Mouse (Mus musculus): Measurements from ENCODE around the gene Gphn.

The Gphn gene

DNA sequence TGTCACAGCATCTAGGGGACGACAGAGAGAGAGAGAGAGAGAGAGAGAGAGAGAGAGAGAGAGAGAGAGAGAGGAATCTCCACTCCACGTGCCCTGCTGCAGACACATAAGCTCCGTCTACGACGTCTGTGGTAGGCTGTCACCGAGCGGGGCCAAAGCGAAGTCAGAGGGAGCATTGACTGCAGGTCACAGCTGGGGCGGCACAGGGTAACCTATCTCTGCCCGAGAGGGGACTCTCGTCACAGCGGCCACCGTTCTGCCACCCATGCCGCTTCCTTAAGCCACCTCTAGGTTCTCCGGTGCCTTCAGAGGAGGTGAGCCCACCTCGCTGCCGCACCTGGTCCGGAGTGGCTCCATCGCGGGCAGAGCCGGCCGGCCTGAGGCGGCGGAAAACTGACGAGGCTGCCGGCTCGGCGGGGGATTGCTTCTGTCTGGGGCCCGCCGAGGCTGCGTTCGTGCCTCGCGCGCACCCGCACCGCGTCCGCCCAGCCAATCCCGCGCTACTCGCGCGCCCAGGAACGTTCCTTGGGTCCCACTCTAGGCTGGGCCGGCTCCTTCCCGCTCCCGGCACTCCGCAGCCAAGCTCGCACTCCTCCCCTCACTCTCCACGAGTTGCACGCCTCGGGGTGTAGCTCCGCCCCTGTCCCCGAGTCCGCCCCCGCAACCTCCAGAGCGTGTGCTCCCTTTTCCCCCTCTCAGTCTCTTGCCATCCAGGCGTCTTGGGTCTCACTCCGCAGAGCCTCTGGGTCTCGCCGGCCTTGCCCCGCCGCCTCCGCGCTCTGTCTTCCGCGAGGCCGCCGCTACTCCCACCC lies at the start of gene Gphn:
TSS of gene Gphn (plus strand) at position 673 of the 812 bp plus-strand sequence.
- peak; percentile 48 for DNase-seq (ENCODE audit: low spot score)

DNA sequence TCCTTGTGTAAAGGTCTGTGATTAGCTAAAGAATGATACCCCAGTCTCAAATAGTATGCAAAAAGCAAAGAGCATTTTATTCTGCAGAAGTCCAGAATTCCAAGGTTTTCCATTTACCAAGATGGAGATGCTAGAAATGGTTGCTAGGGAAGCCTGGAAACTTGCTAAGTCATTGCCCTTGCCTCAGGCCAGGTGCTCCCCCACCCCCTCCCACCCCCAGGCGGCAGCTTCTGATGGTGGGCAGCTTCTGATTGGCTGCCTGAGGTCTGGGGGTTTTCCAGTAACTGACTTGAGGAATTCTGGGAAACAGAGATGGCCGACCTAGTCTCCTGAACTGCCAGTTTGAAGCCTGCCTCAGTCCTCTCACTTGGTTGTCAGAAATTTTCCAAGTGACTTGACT lies 44.7 kb upstream of the Gphn start:
- DNase-seq (ENCODE audit: low spot score), result no peak

DNA sequence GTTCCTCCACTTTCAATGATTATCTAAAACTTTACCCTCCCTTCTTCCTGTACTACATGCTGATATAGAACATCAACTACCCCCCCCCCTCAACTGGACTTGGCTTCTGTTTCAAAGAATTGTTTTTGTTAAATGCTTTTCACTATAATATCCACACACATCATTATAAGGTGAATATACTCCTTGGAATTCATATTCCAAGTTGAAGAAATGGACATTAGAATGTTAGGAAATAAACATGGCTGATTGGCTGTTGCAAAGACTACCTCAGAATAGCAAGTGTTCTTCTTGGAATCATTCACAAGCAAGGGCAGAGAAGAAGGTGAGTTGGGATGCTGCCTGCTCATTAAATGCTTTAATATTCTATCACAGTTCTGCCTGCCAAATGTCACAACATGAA lies 32.2 kb upstream of the Gphn start, which contains the start of gene Gm6657:
TSS of gene Gm6657 (plus strand) at position 301 of the 400 bp plus-strand sequence.
- no peak for DNase-seq (ENCODE audit: low spot score)

DNA sequence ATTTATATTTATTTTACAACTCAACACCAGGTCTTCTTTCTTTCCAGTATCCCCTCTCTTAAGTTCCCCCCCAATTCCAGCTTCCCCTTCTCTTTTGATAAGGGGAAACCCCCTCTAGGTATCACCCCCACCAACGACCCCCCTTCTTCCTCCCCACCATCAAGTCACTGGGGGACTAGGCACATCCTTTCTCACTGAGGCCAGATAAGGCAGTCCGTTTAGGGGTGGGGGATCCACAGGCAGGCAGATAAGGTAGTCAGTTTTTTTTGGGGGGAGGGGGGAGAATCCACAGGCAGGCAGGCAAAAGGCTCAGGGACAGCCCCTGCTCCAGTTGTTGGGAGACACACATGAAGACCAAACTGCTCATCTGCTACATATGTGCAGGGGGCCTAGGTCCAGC lies 30.8 kb upstream of the Gphn start:
- no peak for DNase-seq (ENCODE audit: low spot score)

DNA sequence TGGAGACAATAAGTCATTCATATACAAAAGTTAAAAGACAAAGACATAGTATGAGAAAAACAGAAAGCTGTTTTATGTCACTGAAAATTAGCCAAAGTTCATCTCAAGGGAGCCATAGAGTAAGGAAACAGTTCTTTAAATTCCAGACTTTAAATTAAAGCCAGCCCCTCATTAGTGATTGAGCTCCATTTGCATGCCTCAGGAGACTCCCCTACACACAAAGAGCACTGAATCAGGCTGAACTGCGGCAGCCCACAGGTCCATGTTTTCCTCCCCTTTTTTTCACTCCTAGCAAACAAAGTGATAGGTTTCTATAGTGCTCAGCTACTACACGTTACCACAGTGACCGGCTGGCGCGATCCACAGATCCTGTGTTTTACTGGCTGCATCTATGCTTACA lies 22.5 kb upstream of the Gphn start:
- no peak for DNase-seq (ENCODE audit: low spot score)

DNA sequence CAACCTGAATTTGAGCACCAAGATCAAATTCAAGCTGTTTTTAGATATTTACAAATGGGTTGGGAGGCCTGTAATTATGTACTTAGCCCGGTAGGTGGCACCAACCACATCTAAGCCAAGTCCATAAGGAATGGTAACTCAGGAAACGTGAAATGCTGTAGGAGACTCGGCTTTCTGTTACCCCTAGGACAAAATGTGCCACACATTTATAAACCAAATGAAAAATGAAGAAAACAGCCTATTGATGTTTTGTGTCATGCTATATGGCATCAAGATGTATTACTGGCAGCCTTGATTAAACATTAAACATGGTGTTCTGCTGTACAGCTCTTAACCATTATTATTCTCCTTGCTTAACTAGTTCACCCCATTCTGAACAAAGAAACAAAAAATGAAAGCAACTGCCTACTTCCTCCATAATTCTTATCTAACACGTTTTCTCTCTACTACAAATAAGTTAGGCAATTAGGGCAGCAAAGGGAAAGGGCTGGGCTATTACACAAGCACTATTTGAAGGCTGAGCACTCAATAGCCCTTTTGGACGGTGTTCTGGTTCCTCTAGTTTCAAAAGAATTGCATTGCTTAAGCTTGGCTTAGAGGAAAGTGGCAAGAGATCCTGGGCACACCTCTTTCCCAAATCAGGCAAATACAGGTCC lies 20.1 kb upstream of the Gphn start:
- no peak for DNase-seq (ENCODE audit: low spot score)

DNA sequence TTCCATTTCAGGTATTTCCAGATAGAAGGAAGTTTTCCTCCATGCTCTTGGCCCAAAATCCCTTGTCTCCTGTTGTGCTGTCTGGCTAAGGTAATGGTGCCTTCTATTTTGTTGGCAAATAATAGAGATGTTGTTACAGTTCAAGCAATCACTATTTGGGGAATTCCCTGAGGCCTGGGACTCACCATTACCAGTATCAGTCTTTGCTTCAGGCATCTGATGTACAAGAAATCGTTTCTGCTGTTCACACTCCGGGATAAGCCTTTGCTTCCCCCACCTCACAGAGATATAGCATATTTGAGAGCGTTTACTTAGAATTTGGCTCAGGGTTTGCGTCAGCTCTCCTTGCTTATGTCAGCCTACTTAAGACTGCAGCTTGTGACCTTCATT lies 19.6 kb upstream of the Gphn start:
- no peak for DNase-seq (ENCODE audit: low spot score)

DNA sequence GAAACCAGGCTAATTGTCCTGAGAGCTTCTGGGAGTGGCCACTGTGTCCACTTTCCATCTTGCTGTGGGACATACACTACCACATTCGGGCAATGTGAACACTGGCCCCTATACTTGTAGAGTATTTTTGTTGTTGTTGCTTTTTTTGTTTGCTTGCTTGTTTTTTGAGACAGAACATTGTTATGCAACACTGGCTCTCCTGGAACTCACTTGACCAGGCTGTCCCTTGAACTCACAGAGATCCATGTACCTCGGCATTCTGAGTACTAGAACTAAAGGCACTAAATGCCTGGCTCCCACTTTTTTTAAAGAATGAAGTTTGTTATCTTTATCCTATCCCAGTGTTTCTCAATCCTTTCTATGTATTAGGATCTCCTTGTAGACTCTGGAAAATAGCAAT lies 16.3 kb upstream of the Gphn start:
- no peak for DNase-seq (ENCODE audit: low spot score)

DNA sequence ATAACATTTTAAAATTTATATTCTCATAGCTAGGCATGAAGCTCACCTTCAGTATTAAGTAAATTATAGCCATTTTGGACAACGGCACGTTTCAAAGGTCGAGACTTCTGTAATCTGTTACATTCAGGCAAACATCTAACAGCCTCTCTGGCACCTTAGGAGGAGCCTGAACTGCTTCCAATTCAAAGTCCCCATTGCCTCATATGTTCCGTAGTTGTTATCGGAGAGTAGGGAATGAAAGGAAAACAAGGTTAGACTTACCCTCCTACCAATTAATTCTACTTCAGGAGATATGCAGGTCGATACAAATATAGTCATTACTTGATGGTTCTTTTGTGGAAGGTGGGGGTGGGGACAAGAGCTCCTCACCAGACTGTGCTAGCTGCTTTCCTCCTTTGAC lies 10.7 kb upstream of the Gphn start:
- DNase-seq (ENCODE audit: low spot score), result no peak

DNA sequence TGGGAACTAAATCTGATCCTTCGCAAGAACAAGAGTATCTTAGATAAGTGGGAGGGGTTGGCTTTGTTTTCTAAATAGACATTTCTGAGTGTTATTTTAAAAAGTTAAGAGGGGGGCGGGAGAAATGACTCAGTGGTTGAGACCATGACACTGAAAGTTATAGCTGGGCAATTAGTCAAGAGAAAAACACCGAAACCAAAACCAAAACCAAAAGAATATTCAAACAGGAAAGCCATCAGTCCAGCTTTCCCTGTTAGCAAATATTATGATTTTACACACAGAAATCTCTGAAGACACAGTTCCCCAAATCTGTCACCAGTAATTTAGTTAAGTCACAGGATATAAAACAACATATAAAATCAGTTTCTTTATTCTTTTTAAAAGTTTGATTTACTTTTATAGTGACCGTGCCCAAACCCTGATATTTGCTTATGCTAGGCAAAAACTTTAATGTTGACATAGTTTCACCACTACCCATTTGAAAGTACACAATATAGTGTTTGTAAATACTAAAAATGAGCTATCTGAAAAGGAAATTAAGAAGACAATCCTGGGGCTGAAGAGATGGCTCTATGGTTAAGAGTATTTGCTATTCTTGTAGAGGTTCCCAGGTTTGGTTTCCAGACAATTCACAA lies 6.9 kb upstream of the Gphn start:
- DNase-seq (ENCODE audit: low spot score), result no peak

DNA sequence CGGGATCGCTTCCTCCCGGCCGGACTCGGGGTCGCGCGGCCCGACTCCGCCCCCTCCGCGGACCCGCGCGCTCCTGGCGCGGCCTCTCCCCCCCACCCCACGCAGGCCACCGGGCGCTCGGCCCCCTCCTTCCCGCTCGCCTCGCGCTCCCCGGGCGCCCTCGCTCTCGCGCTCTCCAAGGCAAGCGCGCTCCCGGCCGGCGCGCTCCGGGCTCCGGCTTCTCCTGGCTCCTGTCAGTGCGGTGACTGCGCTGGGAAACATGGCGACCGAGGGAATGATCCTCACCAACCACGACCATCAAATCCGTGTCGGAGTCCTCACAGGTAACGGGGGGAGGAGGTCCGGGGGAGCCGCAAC lies 318 bp downstream of the Gphn start:
- DNase-seq (ENCODE audit: low spot score), result peak; percentile 35

DNA sequence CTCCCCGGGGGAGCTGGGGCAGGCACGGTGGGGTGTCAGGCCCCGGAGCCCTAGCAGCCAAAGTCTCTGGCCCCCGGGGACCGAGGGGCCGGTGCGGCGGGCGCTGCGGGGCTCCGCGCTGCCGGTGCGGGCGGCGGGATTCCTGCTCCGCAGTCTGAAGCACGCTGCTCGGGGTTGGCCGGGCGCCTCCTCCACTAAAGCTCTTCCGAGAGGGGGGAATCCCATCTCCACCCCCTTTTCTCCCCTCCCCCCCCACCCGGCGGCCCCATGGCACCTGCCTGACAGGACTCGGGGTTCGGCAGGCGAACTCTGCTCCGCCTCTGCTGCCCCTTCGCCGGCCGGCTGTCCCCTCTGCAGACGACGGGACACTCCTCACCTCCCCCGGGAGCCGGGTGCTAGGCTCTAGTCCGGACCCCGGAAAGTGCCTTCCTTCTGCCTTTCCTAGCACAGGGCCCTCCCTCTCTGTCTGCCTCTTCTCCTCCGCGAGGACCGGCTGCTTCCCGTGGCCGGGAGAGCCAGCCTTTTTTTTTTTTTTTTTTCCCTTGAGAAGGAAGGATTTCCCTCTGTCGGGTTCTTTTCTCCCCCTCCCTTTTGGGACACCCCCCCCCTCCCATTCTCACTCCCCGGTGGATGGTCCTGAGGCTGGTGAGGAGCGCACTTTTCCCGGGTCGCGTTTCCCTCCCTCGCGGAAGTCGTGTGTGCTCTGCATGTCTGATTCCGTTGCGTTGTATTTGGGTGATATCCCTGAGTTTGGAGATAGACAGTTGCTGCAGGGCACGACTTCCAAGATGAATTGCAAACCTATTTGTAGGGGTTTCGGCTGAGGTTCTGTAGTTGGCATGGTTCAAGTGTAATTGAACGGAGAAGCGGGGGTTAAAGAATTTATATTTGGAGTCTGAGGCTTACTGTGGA lies 1.1 kb downstream of the Gphn start:
- peak; percentile 12 for DNase-seq (ENCODE audit: low spot score)

DNA sequence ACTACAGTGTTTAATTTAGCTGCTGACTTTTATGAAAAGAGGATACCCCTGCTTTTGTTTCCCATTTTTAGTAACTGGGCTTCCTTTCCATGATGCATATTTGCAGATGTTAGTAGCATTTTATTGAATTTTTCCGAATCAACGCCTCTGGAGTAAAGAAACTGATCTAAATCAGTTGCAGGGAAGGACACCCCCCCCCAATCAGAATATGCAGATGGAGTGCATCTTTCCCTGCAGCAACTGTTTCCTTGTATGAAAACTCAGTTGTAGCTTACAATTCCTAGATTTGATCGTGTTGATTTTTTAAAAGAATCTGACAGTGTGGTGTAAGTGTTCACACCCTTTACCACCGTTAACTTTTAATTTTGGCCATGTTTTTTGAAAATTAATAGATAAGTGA lies 2.0 kb downstream of the Gphn start:
- no peak for DNase-seq (ENCODE audit: low spot score)

DNA sequence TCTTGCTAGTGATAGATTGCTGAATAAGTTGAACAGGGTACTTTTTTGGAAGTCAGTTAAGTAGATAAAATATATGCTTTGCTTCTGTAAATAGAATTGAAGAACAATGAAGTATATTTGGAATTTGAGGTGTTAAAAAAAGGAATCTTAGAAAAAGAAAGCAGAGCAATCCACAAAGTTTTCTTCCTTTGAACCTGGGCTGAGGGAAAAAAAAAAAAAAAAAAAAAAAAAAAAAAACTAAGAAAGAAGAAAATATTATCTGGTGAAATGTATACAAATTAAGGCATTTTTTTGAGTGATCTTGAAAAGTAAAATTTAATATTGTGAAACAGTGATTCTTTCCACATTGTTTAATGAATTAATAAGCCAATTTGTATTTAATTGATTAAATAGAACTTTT lies 6.4 kb downstream of the Gphn start:
- DNase-seq (ENCODE audit: low spot score), result no peak

DNA sequence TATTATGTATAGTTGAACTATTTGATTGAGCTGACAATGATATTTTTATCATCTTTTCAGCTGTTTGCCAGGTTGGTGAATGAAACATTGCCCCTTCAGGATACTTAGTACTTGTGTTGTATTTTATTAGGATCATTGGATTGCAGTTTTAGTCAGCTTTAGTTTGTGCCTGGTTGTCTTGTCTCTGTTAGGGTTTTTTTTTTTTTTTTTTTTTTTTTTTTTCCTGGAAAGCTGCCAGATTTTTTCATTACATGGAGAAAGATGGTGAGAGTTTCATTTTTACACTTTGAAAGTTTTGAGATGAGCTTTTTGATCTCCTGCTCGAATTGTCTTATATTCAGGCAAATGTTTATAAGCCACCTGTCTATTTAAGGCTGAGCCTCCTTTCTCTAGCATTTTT lies 22.2 kb downstream of the Gphn start:
- DNase-seq (ENCODE audit: low spot score), result no peak

DNA sequence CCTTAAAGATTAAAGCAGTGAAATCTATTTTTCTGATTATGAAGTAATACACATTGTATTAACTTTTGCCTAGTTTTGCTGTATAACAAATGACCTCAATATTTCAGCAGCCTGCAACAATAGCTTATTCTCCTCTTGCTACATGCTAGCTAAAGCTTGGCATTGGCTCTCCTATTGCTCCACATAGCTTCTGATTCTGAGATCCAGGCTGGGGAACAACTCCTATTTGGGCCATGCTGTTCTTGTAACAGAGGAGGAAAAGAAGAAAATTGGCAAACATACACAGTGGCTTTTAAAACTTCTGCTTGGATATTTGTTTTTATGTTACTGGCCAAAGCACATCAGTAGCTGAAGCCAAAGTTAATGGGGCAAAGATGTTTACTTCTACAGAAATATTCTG lies 23.0 kb downstream of the Gphn start:
- DNase-seq (ENCODE audit: low spot score), result no peak

DNA sequence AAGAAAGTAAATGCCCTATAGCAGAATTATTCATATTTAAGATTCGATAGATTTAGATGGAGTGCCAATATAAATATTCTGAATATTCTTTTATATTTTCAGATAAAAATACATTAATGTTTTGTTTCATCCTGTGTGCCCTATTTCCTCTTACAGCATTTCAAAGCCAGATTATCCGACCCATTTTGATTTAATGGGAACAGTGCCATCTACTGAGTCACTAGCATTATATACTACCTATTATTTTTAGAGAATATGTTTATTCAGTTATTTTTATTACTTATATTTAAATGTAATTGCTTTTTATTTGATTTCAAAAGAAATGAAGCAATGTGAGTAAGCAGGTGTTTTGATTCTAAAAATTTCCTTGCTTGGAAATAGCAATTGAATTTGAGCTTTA lies 51.2 kb downstream of the Gphn start:
- no peak for DNase-seq (ENCODE audit: low spot score)

DNA sequence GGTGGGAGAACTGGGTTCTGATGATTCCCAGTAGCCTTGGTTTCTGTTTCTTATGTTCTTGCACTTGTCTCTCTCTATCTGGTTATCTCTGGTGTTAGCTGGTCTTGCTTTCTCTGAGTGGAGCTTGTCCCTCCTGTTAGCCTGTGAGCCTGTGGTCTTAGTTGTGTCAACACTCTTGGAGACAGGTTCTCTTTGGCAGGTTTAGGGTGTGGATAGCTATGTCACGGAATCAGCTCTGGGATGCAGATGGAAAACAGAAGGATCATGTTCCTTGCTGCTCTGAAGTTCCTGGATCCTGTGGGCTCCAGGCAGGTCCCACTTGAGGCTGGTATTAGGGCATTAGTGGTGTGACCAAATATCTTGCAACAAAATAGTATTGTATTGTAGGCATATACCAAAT lies 64.2 kb downstream of the Gphn start:
- no peak for DNase-seq (ENCODE audit: low spot score)

DNA sequence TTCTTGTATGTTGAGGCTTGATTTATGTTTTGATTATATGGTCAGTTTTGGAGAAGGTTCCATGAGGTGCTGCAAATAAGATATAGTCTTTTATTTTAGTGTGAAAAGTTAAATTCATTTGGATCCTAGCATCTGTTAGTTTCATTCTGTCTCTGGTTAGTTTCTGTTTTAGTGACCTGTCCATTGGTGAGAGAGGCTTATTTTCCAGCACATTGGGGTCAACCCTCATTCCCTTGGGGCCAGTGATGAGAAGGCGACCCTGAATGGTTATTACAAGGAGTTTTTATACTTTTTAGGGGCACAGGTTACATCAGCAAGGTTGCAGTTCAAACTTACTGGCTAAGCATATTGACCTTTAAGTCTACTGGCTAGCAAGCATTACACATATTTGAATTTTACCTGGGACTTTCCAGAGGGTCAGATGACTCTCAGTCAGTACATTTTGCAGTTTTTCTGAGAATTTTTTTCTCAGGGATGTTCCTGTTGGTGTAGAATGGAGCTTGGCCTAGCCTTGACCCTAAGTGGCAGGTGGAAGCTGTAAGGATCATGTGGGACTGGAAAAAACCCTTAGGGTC lies 72.7 kb downstream of the Gphn start:
- DNase-seq (ENCODE audit: low spot score), result no peak

DNA sequence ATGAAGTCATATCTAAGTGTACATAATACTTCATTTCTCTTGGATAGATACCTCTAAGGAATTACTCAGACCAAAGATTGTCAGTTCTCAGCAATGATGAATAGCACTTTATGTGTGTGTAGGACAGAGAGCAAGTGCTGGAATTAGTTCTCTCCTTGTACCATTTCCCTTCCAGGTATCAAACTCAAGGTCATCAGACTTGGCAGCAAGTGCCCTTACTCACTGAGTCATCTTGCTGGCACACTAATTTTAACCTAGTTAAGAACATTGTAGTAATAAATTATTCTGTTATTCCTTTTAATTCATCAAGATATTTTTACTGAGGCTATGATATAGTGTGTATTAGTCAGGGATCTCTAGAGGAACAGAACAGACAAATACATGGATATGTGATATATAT lies 88.9 kb downstream of the Gphn start:
- no peak for DNase-seq (ENCODE audit: low spot score)

DNA sequence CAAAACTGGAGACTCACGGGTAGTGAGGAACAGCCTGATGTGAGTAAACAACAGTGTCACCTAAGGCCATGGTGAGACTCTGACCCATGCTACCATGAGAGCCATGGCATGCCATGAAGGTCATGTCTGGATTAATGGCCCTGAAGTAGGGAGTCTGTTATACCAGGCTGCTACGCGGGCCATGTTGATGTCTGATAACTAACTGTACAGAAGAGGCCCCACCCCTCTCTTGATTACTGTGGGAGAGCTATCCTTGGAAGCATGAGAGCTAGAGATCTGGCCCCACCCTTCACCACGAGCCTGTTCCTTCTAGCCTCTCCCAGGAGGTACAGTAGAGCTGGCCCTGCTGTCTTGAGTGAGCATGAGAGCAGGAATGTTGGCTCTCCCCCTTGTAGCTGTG lies 101.8 kb downstream of the Gphn start:
- DNase-seq (ENCODE audit: low spot score), result no peak

DNA sequence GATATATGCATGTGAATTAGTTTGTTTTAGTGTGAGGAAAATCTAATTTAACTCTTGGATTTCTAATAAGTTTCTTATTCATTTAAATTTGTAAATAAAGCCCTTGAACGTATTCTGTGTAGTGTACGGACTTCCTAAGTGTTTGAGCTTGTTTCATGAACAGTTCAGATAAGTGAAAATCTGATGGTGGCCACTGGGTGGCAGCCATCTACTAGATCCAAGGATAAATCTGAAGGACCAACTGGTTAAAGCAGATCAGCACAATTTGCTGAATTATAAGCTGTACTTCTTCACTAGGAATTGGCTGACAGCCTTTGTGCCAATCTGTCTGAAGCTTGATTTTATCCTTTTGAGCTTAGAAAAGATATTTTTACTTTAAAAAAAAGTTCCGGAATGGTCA lies 105.9 kb downstream of the Gphn start:
- DNase-seq (ENCODE audit: low spot score), result no peak
